Mouse (Mus musculus) cerebellum, adult 11 months (tissue): ENCODE data around the gene Tulp2.
A peak's percentile ranks its signal among the peaks of the same experiment; 100 is the strongest.
"Not testable (repeated sequence)": the region's sequence is repeated elsewhere in the genome, so short reads cannot be mapped to it uniquely, and the experiment has no call there.

Experiments
- DNase-seq: peaks from one replicate; pipeline ENCODE4 v3.0.0; 2022

Tulp2 gene

DNA sequence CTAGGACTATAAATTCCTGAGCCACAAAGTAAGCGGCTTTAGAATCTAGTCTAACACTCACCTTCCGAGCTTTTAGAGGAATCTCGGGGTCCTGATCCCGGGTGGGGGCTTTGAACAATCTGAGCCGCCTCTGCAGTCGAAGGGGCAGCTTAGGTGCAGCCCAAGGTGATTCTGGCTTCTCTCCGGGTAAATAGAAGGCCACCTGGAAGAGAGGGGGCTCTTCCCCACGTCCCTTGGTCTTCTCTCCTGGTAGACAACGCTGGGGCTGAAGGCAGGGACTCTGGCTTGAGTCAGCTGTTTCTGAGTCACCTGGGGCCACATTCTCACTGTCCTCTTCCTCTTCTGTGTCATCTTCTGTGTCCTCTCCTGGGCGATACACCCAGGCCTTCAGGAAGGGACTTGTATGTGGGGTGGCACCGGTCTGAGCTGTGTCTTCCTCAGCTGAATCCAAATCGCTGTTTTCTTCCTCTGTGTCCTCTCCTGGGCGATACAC is 42.0 kb downstream of the Tulp2 start:
- DNase-seq = no peak

DNA sequence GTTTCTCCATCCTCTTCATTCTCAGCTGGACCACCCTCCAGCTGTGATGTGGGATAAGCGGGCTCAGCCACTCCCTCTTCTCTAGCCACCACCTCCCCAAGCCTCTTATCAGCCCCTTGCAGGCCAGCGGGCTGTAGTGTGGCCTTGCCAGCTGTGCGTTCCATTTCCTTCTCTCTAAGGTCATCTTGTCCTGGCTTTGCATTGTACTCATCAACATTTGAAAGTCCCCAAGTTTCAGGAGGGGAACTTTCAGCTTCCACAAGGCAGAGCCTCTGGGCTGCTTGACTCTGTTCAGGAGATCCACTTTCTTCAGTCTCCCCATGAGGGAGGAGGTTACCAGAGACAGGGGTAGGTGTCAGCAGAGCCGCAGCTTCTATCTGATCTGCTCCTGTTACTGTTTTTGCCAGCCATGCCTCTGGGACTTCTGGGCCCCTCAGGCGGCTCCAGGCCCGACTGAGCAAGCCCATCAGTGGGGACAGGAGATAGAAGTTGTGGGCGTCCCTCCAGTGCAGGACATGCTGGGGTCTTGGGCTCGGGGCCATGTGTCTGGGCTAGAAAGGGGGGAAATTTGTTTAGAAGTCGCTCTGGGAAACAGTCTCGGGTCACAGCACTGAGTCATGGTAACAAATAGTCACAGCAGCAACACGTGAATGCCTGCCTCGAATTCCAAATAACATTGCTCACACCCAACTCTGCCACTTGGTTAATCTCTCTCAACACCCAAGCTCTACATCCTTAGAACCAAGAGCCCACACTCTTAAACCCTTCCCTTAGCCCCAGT is 43.4 kb downstream of the Tulp2 start:
- DNase-seq = no peak

DNA sequence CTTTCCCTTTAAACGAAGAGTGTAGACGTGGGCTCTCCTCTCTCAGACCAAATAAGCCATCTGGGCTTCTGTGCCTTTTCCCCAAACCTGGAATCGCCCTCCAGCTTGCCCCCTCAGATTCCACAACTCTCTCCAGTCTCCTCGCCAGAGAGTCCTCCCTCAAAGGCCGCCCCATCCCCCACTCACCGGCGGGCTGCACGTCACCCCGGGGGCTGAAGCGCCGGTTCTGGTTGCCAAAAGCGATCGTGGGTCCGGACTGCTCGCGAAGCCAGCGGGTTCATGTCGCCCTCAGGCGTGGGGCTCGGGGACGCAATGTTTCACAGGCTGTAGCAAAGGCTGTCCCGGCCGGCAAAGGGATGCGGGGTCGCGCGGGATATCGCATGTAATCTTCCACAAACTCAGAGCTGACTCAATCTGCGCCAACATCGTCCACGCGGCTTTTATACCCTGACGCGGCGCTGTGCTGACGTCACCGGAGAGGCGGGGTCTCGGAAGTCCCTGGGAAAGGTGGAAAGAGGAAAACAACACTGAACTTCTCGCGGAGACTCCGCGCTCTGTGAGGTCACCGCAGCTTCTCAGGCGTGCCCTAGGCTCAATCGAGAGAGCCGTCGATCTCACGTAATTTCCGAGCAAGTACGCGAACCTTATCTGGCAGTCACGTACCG is 44.3 kb downstream of the Tulp2 start, which contains the start of the genes Ppp1r15a and Plekha4:
Gene Ppp1r15a (minus strand): TSS at position 460 of the 665 bp plus-strand sequence.
Gene Plekha4 (plus strand): TSS at position 522 of the 665 bp plus-strand sequence.
- peak; percentile 95 for DNase-seq

DNA sequence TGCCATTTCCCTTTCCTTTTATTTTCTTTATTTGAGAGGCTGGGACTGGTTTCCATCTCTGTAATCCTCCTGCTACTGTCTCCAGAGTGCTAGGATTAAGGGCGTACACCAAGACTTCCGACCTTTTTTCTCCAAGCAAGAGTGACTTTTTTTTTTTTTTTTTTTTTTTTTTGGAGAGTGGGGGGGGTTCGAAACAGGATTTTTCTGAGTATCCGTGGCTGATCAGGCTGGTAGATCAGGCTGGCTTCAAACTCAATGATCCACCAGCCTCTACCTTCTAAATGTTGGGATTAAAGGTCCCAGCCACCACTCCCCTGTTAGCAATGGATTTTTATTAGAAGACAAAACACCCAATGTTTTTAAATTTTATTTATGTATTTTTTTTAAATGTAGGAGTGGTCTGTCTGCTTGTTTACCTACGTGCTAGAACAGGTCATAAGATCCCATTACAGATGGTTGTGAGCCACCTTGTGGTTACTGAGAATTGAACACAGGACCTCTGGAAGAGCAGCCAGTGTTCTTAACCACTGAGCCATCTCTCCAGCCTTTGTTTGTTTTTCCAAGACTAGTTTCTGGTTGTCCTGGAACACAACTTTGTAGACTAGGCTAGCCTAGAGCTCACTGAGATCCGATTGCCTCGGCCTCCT is 44.9 kb downstream of the Tulp2 start:
- DNase-seq = no peak

DNA sequence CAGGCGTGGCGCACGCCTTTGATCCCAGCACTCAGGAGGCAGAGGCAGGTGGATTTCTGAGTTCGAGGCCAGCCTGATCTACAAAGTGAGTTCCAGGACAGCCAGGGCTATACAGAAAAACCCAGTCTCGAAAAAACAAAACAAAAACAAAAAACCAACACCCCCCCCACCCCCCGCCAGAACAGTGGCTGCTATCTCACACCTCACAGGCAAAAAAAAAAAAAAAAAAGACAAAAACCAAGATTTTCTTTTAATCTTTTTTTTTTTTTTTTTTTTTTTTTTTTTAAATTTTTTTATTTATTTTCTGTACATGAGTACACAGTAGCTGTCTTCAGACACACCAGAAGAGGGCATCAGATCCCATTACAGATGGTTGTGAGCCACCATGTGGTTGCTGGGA is 45.5 kb downstream of the Tulp2 start:
- DNase-seq = not testable (repeated sequence)

DNA sequence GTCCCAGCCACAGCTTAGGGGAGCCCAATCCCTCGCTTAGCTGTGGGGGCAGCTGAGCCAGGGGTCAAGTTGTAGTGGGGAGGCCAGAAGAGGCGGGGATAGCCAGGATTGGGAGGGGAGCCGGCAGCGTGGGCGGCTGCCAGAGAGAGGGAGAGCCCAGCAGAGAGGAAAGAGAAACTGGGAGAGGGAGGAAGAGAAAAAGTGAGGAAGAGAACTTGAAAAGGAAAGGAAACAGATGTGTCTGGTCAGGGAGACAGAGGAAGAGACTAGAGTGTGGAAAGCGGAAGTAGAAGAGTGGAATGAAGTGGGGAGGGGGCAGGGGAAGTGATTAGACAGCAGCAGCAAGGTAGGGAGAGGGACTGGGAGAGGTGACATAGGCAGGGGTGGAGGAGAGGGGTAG is 47.8 kb downstream of the Tulp2 start:
- DNase-seq = no peak

DNA sequence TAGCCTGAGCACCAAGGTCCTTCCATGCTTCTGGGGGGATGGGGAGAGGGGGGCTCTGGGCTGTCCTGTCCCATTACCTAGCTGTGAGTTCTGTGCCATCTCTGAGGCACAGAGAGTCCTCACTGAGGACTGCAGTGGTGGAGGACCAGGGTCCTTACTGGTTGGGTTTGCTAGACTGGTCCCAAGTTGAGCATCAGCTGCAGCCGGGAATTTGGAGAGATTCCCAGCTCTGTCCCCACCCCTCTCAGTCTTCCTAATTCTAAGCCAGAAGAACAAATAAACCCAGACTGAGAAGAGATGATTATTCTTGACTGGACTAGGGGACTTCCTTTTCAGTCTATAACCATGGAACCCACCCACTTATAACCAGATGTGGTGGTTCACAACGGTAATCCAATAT is 49.0 kb downstream of the Tulp2 start:
- DNase-seq = no peak

DNA sequence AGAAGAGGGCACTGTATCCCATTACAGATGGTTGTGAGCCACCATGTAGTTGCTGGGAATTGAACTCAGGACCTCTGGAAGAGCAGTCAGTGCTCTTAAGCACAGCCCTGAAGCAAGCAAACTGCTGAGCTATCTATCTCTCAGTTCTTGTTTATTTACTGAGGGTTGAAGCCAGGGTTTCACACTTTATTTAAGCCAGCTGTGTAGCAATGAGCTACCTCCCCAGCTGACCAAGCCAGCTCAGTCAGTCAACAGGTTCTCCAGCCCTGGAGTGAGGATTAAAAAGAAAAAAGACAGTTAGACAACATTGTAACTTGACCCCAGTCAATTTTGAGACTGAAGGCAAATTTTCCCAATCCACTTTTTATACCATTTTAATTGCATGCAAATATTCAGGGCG is 54.0 kb downstream of the Tulp2 start:
- DNase-seq = no peak

DNA sequence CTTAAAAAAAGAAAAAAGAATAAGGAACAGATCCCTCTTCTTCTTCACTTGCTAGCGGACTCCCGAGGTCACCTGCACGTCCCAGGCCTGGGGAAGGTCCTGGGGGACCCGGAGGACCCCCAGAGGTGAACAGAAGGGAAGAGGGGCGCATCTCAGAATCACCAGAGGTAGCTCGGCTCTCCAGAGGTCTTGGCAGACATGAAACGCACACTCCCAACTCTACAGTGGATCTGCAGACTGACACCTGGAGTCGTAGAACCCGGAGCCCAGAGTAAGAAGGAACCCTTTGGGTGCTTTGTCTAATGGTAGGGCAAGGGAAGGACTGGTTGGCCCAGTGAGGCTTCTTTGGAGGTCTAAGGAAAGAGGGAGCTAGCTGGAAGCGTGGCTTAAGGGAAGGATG is 55.9 kb downstream of the Tulp2 start:
- DNase-seq = no peak

DNA sequence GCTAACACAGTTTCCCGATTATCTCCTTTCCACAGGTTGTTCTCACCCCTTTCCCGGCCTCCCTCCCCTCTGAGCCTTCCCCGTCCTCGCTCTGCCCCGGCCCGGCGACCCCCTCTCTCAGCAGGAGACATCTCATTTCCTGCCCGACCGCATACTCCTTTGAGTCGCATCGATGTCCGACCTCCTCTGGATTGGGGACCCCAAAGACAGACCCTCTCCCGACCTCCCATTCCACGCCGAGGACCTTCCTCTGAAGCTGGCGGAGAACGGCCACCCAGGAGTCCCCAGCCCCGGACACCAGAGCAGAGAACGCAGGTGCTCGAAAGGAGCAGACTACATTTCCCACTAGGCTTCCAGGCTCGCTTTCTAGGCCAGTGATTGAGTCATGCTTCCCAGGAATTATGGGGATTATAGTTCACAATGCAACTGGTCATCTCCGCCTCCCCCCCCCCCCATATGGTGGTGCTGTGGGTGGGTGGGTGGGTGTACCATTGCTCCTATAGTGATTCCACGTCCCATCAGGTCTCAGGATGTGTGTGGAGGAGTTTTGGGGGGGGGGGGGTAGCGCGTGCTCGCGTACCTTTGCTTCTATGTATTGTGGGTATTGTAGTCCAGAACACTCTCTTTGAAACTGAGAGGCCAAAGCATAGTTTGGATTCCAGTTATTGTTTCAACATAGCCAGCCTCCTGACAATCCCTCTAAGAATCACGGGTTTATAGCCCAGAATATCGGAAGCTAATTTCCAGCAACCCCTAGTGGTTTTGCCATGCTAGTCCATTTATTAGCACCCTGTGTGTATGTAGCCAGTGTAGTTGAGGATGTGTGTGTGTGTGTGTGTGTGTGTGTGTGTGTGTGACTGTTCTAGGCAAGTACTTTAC is 56.7 kb downstream of the Tulp2 start:
- DNase-seq = peak; percentile 60

DNA sequence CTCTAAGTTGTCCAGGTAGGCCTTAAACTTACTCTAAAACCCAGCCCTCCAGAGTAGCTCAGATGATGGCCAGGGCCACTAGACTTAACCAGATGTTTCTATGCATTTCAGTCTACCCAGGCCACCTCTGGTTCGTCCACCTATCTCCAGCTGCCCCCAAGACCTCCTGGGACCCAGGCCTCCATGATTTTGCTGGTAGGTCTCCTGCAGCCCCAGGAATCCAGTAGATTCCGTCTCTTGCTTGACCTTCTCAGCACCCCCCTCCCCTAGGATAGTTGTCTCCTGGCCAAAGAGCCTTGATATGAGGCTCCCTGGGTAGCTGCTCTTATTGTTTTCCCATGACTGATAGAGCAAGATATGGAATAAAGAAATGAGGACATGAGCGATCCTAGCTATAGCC is 57.4 kb downstream of the Tulp2 start:
- no peak for DNase-seq

DNA sequence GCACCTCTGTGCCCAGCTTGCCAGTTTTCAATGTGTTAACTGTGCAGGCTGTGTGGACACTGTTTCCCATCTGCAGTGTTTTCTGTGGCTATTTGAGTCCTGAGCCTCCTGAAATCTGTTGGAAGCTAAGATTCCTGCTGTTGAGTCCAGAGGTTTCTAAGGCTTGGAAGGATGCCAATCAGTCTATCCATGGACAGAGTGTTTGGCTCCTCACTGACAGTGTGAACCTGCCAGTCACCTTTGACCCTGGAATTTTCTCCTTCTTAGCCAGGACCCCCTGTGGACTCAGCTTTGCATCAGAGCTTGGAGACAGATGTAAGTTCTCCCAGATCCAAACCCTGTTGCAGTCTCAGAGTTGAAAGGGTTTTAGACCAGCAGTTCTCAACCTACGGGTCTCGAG is 58.5 kb downstream of the Tulp2 start:
- DNase-seq = no peak

DNA sequence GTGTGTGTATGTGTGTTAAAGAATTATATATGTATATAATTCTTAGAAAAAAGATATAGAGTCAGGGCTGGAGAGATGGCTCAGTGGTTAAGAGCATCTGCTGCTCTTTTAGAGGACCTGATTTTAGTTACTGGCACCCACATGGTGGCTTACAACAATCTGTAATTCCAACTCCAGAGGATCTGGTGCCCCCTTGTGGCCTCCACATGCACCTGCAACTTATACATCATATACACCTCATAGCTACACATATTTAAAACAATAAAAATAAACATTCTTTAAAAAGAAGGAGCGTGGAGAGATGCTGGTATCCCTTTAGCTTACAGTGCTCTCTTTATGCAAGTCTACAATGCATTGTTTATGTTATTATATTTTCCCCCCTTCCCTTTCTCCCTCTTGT is 62.8 kb downstream of the Tulp2 start:
- DNase-seq = no peak

DNA sequence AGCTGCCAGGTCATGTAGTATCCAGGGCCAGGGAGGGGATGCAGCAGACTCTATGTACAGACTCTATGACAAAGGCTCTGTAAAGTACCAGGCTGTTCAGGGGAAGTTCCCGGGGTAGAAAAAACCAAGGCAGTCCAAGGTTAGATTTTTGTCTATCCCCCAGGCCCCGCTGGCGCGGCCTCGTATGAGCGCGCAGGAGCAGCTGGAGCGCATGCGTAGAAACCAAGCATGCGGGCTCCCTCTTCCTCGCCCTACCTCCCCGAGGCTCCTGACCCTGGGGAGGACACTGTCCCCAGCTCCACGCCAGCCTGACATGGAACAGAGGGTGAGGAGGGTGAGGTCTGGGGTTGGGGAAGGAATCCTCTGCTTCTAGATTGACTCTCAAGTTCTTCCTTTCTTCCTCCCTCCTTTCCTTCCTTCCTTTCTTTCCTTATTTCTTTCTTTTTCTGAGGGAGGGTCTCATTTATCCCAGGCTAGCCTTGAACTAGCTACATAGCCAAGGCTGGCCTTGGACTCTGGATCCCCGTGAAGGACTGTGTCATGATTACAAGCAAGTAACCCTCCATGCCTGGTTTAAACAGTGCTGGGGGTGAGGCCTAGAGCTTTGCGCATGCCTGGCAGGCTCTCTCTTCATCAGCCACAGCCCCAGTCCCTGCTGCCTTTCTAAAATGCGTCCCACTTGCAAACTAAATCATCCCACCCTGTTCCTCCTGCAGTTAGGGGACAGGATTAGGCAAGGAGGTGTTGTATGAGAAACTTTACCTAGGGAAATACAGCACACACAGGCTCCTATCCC is 68.2 kb downstream of the Tulp2 start:
- no peak for DNase-seq

DNA sequence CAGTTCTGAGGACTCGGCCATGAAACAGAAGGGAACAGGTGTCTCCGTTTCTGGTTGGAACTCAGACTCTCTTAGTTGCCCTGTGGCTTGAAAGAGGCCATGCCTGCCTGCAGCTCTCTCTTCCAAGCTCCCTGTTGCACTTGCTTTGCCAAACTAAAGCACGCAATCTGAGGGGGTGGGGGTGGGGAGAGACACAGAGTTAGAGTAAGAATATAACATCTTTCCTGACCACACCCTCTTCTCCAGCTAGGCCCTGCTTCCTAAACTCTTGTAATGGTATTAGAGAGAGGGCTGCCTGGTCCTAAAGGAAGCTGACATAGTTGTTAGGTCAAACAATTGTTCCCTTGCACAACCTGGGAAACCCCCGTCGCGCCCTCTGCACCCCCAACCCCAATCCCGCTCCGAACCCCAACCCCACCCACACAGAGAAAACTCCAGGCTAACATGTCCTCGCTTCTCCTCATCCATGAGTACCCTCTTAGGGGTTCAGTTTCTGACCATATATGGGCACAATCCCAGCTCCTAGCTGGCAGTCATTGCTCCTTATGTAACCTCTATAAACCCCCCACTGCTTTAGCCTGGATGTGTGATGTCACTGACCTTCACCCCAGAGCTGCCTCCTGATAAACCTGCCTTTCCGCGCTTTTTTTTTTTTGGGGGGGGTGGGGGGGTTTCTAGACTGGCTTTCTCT is 69.3 kb downstream of the Tulp2 start:
- no peak for DNase-seq

DNA sequence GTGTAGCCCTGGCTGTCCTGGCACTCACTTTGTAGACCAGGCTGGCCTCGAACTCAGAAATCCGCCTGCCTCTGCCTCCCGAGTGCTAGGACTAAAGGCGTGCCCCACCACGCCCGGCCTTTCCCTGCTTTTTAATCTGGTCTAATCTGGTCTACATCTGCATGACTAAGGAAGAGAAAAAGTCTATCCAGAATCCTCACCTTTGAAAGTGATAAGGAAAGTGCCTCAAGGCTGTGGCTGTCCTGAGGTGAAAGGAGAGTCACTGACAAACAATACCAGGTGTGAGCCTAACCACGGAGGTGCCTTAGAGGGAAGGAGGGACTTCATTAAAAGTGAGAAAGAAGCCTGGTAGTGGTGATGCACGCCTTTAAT is 69.8 kb downstream of the Tulp2 start:
- DNase-seq = no peak

DNA sequence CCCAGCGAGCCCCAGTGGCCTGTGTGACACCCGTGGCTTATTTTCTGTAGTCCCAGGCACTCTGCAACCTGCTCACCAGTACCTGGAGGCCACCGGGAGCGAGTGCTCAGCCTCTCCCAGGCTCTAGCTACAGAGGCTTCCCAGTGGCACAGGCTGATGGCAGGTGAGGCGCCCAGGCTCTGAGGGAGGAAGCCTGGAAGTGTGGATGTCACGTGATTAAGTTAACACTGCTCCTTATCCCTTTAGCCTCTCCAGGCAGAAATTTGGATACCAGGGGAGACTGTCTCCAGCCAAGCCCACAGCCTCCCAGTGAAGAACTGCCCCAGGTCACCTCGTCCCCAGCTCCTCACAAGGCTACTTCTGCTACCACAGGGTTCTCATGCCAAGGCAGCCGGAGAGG is 71.8 kb downstream of the Tulp2 start:
- DNase-seq = no peak

DNA sequence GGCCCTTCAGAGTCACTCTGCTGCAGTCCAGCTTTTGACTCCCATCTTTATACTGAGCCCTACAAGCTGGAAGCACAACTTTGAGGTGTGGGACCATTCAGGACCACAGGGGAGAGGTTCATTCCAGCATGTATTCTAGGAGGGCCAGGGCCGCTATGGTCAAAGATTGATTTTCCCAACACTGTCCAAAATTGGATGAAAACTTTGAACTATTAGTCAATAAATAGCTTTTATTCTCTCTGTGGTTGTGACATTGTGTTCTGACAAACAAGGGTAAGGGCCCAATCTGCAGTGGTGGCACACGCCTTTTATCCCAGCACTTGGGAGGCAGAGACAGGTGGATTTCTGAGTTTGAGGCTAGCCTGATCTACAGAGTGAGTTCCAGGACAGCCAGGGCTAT is 72.3 kb downstream of the Tulp2 start:
- no peak for DNase-seq

DNA sequence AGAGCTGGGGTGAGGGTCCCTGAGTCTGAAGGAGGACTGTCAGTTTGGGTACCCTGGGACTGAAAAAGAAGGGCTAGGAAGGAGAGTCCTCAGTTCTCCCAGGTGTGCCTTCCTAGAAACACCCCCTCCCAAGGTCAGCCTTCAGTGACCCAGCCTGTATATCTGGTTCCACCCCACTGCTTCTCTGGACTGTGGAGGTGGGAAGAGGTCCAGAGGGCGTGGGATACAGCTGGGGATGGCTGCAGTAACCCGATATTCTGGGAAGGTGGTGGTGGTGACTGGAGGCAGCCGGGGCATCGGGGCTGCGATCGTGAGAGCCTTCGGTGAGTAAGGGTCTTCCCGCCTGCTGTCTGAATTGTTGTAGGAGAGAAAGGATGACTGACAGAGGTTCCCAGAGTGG is 73.1 kb downstream of the Tulp2 start, which contains the start of gene Hsd17b14:
Gene Hsd17b14 (plus strand): TSS at position 150 of the 400 bp plus-strand sequence.
- no peak for DNase-seq

DNA sequence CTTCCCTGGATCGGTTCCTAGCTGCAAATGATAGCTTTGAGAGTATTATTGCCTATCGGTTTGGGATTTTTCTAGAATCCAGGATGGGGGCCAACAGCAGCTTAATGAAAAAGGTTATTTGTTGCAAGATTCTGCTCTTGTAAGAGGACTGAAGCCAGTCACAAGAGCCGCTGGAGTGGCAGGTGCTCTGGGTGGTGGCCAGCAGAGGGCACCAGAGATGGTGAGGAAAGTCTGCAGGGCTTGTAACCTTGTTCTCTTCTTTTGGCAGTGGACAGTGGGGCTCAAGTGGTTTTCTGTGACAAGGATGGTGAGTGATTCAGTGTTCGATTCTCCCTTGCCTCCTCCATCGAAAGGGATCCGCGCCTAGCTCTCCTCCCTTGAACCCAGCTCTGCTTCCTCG is 74.1 kb downstream of the Tulp2 start:
- DNase-seq = peak; percentile 78

DNA sequence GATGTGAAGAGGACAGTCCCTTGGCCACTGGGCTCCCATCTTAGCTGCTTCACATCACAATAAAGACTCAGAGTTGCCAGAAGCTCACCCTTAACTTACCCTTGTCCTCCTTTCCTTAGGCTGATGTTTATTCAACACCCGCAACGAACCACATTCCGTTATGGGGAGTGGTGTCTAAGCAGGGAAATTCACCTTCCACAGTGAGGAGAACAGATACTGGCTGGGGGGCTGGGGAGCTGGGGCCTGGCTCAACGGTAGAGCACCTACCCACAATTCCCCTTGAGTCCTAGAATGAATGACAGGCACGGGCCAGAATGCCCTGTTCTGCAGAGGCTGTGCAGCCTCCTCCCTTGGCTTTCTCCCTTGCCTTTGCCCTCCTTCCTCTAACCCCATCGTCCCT is 77.2 kb downstream of the Tulp2 start:
- DNase-seq = no peak
